Mouse (Mus musculus) liver, embryonic 16.5 days (tissue): ENCODE data around the gene Fbxo6. TPM values are rescaled to one million over a fixed set of nuclear protein-coding genes. Genes with fewer than 3 reads are reported as not detected.

Experiments used
- ATAC-seq: fragments of 200-750 bp; cut with Nextera tagmentation; 2 replicates; pipeline ENCODE4 v1.8.0; 2017; ENCODE audit warnings: low read depth, mild to moderate bottlenecking, moderate number of reproducible peaks, moderate library complexity
- H3K27ac ChIP-seq: fragments of 300-500 bp; sonication (generic); 2 replicates; pipeline ENCODE4 v1.5.1; 2014; ENCODE audit warnings: mild to moderate bottlenecking, low read length
- H3K27me3 ChIP-seq: fragments of 300-500 bp; sonication (generic); 2 replicates; pipeline ENCODE4 v1.6.1; 2014; ENCODE audit warnings: low read depth, low read length, mixed read lengths; ENCODE audit not compliant: control insufficient read depth, insufficient read depth
- H3K36me3 ChIP-seq: fragments of 300-500 bp; sonication (generic); 2 replicates; pipeline ENCODE4 v1.6.1; 2014; ENCODE audit warnings: mild to moderate bottlenecking; ENCODE audit not compliant: control insufficient read depth, insufficient read depth
- H3K4me1 ChIP-seq: fragments of 300-500 bp; sonication (generic); 2 replicates; pipeline ENCODE4 v1.6.1; 2014; ENCODE audit warnings: low read depth, low read length, mixed read lengths; ENCODE audit not compliant: control insufficient read depth
- H3K4me2 ChIP-seq: fragments of 300-500 bp; sonication (generic); 2 replicates; pipeline ENCODE4 v1.6.1; 2014; ENCODE audit warnings: low read depth, low read length, mixed read lengths
- H3K4me3 ChIP-seq: fragments of 300-500 bp; sonication (generic); 2 replicates; pipeline ENCODE4 v1.5.1; 2014; ENCODE audit warnings: low read depth, mild to moderate bottlenecking, low read length
- H3K9ac ChIP-seq: fragments of 300-500 bp; sonication (generic); 2 replicates; pipeline ENCODE4 v1.6.1; 2014; ENCODE audit warnings: low read depth, low read length
- H3K9me3 ChIP-seq: fragments of 300-500 bp; sonication (generic); replicated peaks from 2 replicates; pipeline ENCODE4 v1.6.1; 2016; ENCODE audit warnings: low read length; ENCODE audit not compliant: control insufficient read depth
- WGBS: fragments of 180-500 bp; shearing (Covaris S2); extraction: QIAGEN DNeasy Blood & Tissue Kit; methylation state at CpG from one replicate; pipeline ENCODE4 v1.1.7; 2014; ENCODE audit not compliant: insufficient replicate concordance; 5-methylcytosine and 5-hydroxymethylcytosine counted together
- polyA plus RNA-seq: library from polyadenylated mRNA; unstranded; fragments of >200 nt; fragmentation: Nextera tagmentation; extraction: Ambion mirVana; gene quantifications from 2 replicates; pipeline ENCODE4 v1.2.1, GENCODE M21; 2015

Fbxo6 gene
- polyA plus RNA-seq, 1 experiment from 2014 or later: 11.4 TPM

DNA sequence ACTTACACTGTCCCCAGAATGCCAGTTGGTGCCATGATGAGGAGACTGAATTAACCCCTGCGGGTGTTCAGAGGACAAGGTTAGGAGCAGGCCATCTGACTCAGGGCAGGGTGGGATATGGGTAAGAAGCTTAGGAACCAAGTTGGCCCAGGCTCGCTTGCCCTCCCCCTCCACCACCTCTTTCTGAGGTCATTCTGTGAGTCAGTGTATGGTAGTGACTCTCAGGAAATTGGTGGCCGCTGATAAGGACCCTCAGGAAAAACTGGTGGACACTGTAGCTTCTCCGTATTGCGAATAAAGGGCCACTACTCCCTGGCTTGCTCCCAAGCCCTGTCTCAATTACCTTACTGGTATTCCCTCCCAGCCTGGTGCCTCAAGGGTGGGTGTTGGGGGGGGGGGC, 42.7 kb downstream of the Fbxo6 start:
- H3K4me2 ChIP-seq: no peak overlapping the region
- no peak overlapping the region for H3K9ac ChIP-seq
- H3K36me3 ChIP-seq: no peaks in the 10 kb centered on the region
- H3K4me1 ChIP-seq: no peaks in the 10 kb centered on the region
- no peak for ATAC-seq
- 23% methylated on average over 5 of the region's 5 CpGs for WGBS
- H3K27ac ChIP-seq: no peak overlapping the region
- H3K27me3 ChIP-seq: peaks cover 4% of the 10 kb centered on the region; the same call in 1 of the 2 replicates
- H3K9me3 ChIP-seq: no peaks in the 10 kb centered on the region
- H3K4me3 ChIP-seq: no peak overlapping the region

DNA sequence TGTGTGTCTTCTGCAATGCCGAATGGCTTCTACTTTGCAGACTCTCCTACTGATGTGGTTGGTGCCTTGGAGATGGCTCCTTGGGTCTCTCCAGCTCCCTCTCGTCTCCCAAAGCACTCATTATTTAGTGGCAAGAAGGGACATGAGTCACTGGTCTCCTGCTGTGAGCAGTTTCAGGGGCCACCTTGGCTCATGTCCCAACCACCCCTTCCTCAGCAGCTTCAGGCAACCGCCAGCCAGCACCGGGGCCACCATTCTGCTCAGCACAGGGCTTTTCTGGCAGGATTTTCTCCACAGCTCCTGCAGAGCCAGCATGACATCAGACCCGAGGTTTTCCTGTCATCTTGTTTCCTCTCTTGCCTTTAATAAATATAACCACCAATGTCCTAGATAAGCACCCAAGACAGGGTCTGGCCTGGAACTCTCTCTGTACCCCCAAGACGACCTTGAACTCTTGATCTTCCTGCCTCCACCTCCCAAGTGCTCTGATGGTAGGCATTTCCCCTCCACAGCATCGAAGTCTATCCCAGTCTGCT, 43.3 kb downstream of the Fbxo6 start:
- no peak overlapping the region for H3K4me3 ChIP-seq
- ATAC-seq: peak; percentile 11; the same call in 1 of the 2 replicates
- H3K27ac ChIP-seq: no peak overlapping the region
- H3K9ac ChIP-seq: no peak overlapping the region
- H3K36me3 ChIP-seq: no peaks in the 10 kb centered on the region
- 26% methylated on average over 7 of the region's 7 CpGs for WGBS
- H3K4me1 ChIP-seq: no peaks in the 10 kb centered on the region
- no peaks in the 10 kb centered on the region for H3K27me3 ChIP-seq
- no peak overlapping the region for H3K4me2 ChIP-seq
- no peaks in the 10 kb centered on the region for H3K9me3 ChIP-seq

DNA sequence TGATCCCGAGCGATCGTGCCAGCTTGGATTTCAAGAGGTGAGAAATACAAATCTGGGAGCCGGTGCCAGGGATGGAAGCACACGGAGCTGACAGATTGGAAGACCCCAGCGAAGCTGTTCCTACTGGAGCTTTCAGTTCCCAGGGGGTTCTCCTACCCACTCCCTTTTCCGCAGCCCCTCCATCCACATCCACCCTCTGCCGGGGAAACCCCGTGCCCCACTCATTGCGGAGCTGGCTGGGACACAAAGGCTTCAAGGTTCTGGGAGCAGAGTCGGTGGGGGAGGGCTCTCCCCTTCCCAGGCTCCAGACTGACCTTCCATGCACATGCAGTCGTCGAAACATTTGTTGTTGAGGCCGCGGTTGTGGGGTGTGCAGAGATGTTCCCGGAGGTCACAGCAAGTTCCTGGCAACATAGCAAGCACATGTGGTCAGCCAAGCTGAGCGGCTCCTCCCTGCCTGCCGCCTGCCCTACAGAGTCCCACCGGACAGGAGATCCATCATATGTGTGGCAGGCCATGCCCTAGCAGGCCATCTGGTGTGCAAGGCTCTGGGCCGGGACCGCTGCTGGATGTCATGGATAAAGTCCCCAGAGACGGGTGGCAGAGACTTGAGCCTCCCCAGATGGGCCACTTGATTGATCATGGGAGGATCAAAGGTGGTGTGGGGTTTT, 44.2 kb downstream of the Fbxo6 start:
- no peak for ATAC-seq

DNA sequence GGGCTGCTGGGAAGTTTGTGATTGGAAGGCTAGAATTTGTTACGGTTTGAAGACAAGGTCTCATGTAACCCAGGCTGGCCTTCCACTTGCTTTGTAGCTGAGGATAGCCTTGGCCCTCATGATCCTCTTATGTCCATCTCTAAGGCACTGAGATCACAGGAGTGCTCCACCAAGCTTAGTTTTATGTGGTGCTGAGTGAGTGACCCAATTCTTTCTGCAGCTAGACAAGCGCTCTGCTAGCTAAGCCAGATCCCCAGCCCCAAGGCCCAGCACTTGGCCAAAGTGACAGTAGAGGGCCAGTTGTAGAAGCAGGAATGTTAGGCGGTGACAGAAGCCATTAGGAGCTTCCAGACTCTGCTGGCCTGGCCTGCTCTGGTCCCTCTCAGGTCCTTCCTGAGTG, 47.8 kb downstream of the Fbxo6 start:
- no peak overlapping the region for H3K9ac ChIP-seq
- no peaks in the 10 kb centered on the region for H3K27me3 ChIP-seq
- H3K4me1 ChIP-seq: no peaks in the 10 kb centered on the region
- H3K4me2 ChIP-seq: no peak overlapping the region
- H3K4me3 ChIP-seq: no peak overlapping the region
- H3K9me3 ChIP-seq: no peaks in the 10 kb centered on the region
- H3K27ac ChIP-seq: no peak overlapping the region
- no peaks in the 10 kb centered on the region for H3K36me3 ChIP-seq
- no peak for ATAC-seq
- 59% methylated on average over 3 of the region's 3 CpGs for WGBS

More for the DNA sequence above, 44.2 kb downstream of the Fbxo6 start:
- Histone ChIP-seq H3K4me3 (no peak overlapping the region), H3K9ac (no peak overlapping the region), H3K27me3 (no peaks in the 10 kb centered on the region), H3K9me3 (no peaks in the 10 kb centered on the region), H3K4me2 (no peak overlapping the region), H3K27ac (no peak overlapping the region), H3K4me1 (no peaks in the 10 kb centered on the region), H3K36me3 (no peaks in the 10 kb centered on the region)
- WGBS: 48% methylated on average over 22 of the region's 22 CpGs

DNA sequence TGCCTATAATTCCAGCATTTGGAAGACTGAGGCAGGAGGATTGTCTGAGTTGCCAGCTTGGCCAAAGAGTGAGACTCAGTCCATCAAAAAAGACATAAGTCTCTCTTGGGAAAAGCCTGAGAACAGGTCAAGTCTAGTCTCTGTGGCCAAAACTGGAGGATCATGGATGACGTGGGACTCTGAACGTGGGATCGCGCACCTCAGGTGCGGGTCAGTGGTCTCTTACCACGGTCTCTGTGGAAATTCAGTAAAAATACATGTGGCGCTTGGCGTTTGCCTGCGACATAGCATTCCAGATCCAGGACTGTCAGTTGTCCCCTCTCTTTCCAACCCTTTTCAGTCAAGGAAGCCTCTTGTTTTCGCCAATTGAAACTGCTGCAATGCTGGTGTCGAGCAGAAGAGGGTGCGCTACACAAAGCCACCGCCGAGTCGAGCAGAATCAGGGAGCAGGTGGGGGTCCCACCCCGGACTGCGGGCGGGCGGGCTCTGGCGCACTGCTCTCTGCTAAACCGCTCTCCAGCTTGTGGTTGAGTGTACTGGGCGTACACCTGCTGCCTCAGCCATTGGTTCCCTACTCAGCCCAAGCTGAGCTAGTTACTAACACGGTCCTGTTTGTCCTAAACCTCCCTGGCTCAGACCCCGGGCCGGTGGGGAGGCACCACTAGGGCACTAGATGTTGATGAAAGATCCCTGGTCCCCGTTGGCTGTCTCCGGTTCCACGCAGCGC, 50.0 kb downstream of the Fbxo6 start:
- no peak overlapping the region for H3K9ac ChIP-seq
- peak; percentile 47; the same call in 1 of the 2 replicates for ATAC-seq
- no peak overlapping the region for H3K27ac ChIP-seq

DNA sequence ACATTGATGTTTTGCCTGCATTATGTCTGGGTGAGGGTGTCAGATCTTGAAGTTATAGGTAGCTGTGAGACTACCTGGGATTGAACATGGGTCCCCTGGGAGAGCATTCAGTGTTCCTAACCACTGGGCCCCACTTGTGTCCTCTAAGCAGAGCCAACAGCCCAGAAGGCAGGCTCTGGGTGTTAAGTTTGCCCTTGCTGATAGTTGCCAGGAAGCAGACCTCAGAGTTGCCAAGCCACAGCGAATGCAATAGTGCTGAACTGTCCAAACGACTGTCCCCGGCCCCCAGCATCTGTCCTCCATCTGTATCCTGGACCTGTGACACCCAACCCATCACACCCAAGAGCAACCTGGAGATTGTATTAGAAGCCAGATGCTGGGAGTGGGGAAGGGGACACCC, 53.3 kb downstream of the Fbxo6 start:
- Histone ChIP-seq H3K4me3 (no peak overlapping the region), H3K4me2 (no peak overlapping the region), H3K9ac (no peak overlapping the region), H3K4me1 (no peaks in the 10 kb centered on the region), H3K36me3 (no peaks in the 10 kb centered on the region), H3K27me3 (no peaks in the 10 kb centered on the region), H3K9me3 (no peaks in the 10 kb centered on the region), H3K27ac (no peak overlapping the region)
- WGBS: 56% methylated on average over 3 of the region's 3 CpGs
- ATAC-seq: no peak

More for the DNA sequence above, 50.0 kb downstream of the Fbxo6 start:
- H3K4me1 ChIP-seq: no peaks in the 10 kb centered on the region
- H3K27me3 ChIP-seq: no peaks in the 10 kb centered on the region
- peak overlapping the region; percentile 20 for H3K4me3 ChIP-seq
- H3K4me2 ChIP-seq: peak overlapping the region; percentile 43
- 15% methylated on average over 29 of the region's 29 CpGs for WGBS
- H3K9me3 ChIP-seq: no peaks in the 10 kb centered on the region
- H3K36me3 ChIP-seq: no peaks in the 10 kb centered on the region

DNA sequence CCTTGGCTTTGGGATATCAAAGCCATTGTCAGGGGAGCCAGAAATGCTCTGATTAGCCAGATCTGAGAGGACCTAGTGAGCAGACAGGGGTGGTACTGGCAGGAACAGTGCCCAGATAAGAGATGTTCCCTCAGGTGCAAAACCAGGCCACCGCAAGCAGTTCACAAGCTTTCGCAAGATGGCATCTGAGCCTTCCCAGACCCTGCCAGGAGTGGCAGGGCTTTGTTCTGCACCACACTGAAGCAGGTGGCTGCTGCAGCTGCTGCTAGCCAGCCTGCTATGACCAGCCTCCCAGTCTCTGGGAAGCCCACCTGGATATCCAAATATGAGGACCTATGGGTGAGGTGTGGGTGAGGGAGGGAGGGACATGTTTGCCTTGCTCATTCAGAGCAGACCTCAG, 54.0 kb downstream of the Fbxo6 start:
- Histone ChIP-seq H3K27ac (no peak overlapping the region), H3K27me3 (no peaks in the 10 kb centered on the region), H3K4me1 (no peaks in the 10 kb centered on the region), H3K4me2 (no peak overlapping the region), H3K9ac (no peak overlapping the region), H3K9me3 (no peaks in the 10 kb centered on the region), H3K4me3 (no peak overlapping the region), H3K36me3 (no peaks in the 10 kb centered on the region)
- 70% methylated on average over 2 of the region's 2 CpGs for WGBS
- no peak for ATAC-seq
